Mouse (Mus musculus) heart, postnatal 0 days (tissue): ENCODE measurements around the gene Phb2.
"Not testable (repeated sequence)": the region's sequence is repeated elsewhere in the genome, so short reads cannot be mapped to it uniquely, and the experiment has no call there.

Experiments
- CTCF ChIP-seq: IDR thresholded peaks from 2 replicates; pipeline ENCODE4 v1.5.1; 2016; ENCODE audit warnings: antibody characterized with exemption, control low read depth, low read depth
- EP300 ChIP-seq: IDR thresholded peaks from 2 replicates; pipeline ENCODE4 v1.6.1; 2016; ENCODE audit warnings: antibody characterized with exemption, low read depth

DNA sequence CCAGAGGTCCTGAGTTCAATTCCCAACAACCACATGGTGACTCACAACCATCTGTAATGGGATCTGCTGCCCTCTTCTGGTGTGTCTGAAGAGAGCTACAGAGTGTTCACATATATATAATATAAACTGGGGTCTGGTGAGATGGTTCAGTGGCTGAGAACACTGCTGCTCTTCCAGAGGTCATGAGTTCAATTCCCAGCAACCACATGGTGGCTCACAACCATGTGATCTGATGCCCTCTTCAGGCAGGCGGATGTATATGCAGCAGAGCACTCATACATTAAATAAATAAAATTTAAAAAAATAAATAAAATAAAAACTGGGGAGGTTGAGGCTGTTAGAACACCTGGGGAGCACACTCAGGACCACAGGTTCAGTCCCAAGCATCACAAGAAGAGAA lies 25.5 kb upstream of the Phb2 start:
- not testable (repeated sequence) for TF ChIP-seq CTCF, EP300
